Mouse (Mus musculus): ENCODE data around the gene Hopx.

GRCm38 (mm10) chr5:77090521-77091096, 24.3 kb downstream of the Hopx start:
- no peak for TF ChIP-seq CTCF (conservative IDR thresholded peaks at IDR 0.05; ENCODE audit: low read length)
- no peak for TF ChIP-seq POU5F1 (IDR thresholded peaks at IDR 0.05; ENCODE audit: borderline replicate concordance, low read length)
